Mouse (Mus musculus) bone marrow, adult 2 months (tissue): ENCODE data around the gene Osbpl3.

Source experiments
- CTCF ChIP-seq: fragments of 200-500 bp; IDR thresholded peaks from 2 replicates; pipeline ENCODE4 v1.5.1; 2011; ENCODE audit warnings: low read length, control low read depth; ENCODE audit not compliant: control insufficient read depth, insufficient read depth
- POLR2A ChIP-seq: fragments of 200-500 bp; IDR thresholded peaks from 2 replicates; pipeline ENCODE4 v1.6.1; 2011; ENCODE audit warnings: low read depth, mild to moderate bottlenecking, control low read depth, low read length, borderline replicate concordance; ENCODE audit not compliant: control insufficient read depth

- TF ChIP-seq CTCF: no peak
- TF ChIP-seq POLR2A: no peak
These were observed 76.3 kb downstream of the Osbpl3 start for GRCm38 (mm10) chr6:50379740-50380139.
